Mouse (Mus musculus): Measurements from ENCODE around the gene Olfr830.

DNA sequence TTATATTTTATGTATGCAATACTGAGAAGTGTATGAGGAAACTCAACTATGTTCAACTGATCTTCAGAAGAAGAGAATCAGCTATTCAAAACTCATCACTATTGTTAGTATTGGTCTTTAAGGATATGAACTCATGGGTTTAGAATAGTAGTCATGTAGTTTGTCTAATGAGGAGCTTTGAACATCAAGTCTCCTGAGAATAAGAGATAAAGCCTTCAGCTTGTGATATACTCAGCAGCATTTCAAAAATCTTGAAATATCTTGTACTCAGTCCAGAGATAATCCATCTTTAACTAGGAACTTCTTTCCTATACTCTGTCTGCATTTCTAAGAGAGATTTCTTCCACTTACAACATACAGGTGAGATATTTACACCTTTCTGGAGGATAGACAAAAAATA, at the start of gene Olfr830:
- TF ChIP-seq CTCF (IDR thresholded peaks at IDR 0.05; ENCODE audit: low read depth, low read length) (no peak), EP300 (IDR thresholded peaks at IDR 0.05; ENCODE audit: insufficient read depth, low read depth, low read length) (no peak)

All from ES-Bruce4 (cell line).